Mouse (Mus musculus) inflammation-experienced regulatory T-cells, adult 6 months (primary cell): ENCODE measurements at regions not wholly inside any gene's neighbourhood (a gene's known extent, or its start where the extent isn't known, plus 50 kb on each side); places are given as distances from the start of the nearest gene placed in this dataset.

Experiments used
- ATAC-seq: one replicate; pipeline ENCODE4 v1.8.0; 2017

DNA sequence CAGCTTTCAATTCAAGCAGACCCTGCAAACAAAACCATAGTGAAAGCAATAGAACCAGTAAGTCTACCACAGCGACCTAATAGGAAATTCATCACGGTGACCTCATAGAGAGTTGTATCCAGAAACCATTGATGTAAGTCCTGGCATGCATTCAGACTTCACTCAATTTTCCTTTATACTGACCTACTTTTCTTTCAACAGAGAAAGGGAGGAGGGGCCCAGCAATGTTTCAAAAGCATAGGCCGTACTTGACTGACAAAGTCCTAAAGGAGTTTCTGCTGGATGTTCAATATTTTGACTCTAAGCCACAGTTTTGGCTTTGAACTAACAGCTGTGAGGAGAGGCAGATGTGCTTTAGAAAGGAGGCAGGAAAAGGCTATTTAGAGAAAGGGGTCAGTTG, 88.4 kb downstream of the AI593442 start:
- ATAC-seq = no peak

DNA sequence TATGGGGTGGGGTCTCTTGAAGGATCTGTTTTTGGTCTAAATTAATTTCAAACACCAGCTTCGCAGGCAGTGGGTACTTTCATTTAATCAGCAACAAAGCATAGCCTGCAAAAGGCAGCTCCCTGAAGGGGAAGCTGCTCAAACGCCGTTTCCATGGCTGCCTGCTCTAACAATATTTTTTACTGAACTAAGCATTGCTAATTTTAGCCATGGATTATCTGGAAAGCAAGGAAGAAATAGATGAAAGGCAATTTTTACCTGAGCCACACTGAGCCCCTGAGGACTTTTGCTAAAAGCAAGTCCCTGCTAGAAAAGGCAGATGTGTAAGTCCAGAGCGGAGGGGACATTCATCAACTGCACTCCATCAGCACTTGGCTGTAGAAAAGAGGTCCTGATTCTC, 105.5 kb downstream of the AI593442 start:
- ATAC-seq = no peak

DNA sequence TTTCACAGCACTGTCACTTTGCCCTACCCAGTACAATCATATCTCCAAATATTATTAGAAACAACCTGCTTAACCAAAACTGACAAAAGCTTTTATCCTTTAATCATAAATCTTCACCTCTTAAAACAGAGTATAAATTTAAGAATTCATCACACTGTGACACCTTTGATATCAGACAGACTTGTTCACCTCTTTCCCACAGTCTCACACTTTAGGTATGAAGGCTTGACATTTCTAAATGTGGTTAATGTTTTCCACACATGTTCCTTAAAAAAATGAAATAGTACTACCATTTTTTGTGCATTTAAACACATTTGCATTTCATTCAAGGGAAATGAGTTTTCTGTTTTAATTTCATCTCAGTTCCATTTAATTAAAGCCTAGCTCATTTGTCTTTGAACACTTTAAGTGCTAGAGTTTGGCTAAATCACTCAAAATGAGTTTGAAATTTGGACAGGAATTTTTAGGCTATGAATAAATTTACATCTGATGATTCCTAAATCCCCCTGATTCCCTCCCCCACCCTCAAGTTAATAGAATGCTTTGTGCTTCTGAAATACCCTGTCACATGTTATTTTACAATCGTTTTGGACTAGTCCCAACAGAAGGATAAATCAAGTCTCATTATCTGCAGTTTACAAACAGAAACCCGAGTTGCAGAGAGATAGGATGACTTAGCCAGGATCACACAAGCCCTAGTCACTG, 127.9 kb downstream of the AI593442 start:
- no peak for ATAC-seq

DNA sequence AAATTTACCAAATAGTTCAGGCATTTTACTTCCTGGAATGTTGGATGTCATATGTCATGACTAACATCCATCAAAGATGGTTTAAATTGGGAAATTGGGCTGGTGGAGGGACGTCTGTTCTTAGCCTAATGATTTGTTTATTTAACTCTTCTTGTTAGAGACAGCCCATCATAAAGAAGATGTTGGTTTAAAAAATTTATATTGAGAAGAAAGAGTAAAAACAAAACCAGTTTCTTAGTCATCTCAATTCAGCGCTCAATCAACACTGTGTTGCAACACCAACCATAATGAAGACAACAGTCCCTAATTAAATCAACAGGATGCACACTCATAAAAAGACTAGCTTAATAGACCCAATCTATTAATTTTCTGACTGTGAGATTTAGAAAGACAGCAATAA, 133.5 kb downstream of the AI593442 start:
- no peak for ATAC-seq

DNA sequence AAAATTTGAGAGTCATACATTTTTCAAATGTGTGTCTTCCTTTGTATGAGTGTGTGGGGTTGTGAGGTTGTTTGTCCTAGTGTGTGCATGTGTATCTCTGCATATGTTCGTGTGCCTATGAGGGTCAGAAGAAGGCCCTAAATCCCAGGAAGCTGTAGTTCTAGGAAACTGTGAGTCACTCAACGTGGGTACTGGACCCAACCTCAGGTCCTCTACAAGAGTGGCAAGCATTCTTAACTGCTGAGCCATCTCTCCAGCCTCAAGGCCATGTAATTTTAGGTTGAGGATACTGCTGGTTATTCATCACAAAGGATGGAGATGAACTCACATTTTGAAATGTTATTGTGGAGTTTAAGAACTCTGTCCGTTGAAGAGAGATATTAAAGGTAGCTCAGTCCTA, 140.5 kb downstream of the AI593442 start:
- no peak for ATAC-seq

DNA sequence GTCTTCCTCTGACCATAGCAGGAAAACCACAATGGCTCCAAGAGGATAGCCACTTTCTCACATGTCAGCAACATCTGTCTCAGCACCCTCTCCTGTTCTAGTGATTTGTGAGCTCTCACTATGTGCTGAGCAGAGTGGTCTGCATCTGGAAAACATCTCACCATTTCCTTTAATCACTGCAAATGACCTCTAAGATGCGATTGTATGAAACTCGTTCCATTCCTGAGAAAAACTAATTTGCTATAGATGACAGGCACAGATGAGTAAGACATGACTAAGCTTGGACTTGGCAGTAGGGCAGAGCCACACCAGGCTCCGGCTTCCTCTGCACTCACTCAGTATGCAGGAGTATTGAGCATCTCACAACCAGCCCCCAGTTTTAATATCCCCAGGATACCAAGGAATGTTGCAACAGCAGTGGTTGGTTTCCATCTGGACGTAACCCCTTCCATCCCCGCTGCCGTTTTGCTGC, 150.1 kb downstream of the AI593442 start:
- no peak for ATAC-seq

DNA sequence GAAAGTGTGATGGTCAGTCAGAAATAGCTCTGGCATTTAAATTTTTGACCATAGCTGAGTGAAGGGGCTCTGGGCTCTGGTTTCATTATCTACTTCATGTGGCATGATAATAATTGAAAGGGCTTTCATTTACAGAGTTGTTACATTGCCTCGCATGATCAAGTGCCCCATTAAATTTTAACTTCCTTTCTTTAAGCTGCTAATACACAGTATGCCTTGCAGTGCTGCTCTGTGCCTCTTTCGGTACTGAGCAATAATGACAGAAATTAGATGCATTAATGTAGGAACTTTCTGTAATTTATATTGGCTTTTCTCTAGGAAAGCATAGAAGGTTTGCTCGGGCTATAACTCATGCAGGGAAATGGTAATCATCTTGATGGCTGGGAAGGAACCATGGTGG, 179.1 kb downstream of the AI593442 start:
- ATAC-seq = no peak

DNA sequence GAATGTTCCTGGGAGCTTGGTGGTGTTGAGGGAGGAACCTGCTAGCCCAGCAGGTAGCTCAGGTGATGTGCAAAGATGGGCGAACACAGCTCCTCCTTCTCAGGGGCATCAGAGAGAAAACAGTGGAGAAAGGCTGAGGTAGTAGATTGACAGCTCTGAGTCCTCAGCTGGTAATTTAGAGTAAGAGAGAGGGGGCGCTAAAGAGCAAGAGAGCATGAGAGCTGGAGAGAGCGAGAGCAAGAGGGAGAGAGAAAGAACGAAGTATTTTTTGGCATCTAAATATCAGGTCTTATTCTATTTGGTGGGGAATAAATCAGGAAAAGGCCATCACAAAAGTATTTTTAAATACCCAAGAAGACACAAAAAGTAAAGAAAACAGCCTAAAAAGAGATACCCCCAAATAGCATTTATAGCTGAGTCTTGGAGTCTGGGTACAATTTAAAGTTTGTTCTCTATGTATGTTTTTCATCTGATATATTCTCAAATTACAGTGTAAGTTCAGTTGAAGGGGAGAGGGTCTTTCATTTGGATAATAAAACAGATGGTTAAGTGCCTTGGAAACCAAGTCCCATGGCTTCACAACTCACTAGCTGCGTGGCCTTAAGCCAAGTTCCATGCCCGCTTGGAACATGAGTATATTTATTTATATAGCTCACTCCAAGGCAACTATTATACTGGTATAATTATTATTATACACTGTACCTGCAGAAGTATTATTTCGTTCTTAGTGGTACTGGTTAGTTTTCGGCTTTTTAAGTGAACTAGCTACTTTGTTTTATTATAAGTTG, 183.9 kb downstream of the AI593442 start:
- ATAC-seq = no peak

DNA sequence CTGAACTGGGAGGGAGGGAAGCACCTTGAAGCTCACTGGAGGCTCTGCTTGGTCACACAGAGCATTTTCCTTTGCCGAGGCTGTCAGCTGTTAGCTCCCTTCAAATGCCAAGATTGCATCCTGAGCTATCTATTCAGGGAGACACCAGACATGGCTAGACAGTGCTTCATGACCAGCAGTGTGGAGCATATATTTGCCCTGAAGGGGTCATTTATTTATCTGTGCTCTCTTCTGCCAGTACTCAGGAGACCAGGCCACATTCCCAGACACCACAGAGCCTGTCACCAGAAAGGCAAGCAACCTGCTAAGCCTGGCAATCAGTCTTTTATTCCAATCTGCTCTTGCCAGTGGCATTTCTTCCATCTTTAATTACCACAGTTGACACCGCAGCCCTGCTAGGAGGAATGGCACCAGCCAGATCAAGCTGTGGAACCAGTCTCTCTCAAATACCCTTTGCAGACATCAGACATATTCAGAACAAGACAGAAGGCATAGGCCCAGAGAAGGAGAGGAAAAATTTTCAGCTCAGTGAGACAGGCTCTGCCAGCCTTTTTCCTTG, 186.6 kb downstream of the AI593442 start:
- ATAC-seq = no peak

DNA sequence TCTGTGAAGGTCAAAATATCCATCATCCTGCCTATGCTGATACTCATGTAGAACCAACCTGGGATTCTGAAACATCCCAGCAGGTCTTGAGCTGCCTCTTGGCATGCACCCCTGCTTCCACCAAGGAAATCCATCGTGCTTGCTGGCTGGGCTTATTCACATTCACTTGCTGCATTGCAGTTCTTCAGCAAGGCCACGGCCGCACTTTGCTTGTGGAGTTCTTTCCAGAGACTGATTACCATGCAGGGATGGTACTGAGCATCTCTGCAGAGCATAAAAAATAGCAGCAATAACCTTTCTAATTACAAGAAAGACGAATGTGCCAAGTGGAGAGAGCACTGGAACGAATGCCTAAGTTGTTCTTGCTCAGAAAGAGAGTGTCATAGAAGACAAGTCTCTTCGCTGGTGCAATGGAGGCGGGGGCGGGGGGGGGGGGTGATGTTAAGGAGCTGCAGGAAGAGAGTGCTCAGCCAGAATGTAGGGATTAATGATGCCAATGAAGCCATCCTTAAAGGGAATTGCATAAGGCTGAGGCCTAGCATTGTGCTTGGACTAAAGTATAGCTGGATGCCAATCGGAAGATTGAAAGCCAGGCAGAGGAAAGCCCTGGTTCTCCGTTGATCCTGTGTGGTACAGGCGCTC, 205.9 kb downstream of the AI593442 start:
- no peak for ATAC-seq

DNA sequence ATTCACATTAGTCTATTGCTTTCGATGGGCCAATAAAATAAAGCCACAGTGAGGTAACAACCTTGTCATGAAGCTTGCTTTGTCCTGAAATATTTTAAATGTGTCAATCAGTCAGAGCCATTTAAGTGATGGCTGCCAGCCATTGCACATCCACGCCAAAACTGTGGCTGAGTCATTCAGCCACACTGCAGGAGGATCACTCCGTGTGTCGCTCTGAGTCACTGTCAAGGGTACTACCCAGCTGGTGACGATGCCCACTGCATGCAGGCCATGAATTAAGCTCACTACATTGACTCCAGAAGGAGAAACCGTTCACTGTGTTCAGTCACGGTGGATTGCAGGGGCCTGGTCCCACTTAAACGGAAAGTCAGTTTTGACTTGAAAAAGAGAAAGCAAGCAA, 206.7 kb downstream of the AI593442 start:
- no peak for ATAC-seq

DNA sequence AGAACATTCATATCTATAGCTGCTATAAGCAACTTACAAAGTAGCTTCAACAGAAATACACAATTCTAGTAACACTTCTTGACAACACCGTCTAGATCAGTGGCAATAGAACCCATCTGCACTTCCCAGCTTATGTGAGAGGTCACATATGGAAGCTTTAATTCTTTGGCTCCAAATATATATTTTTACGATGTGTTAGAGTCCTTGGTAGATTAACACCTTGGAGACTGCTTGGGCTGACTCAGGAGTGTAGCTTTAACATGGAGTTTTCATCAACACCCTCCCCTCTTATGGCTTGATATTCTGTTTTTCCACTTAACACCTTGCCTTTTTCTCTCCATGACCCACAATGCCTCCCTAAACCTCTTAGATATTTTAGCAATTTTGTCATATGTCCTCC, 221.1 kb downstream of the AI593442 start:
- no peak for ATAC-seq

DNA sequence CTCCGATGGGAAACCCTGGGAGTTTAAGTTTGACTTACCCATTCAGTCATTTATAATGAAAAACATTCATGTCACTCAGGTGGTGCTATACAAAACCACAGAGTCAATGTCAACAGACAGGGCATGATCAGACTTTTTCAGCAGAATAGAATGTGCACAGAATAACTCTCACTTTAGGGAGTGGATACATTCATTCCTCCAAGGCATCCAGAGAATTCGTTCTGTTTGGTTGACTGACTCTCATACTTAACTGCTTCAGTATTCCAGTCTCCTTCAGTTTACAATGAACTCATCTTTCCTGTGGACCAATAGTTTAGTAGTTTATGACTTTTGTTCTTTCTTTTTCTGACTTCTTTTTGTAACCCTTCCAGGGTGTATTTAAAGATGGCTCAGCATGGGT, 225.1 kb downstream of the AI593442 start:
- no peak for ATAC-seq

DNA sequence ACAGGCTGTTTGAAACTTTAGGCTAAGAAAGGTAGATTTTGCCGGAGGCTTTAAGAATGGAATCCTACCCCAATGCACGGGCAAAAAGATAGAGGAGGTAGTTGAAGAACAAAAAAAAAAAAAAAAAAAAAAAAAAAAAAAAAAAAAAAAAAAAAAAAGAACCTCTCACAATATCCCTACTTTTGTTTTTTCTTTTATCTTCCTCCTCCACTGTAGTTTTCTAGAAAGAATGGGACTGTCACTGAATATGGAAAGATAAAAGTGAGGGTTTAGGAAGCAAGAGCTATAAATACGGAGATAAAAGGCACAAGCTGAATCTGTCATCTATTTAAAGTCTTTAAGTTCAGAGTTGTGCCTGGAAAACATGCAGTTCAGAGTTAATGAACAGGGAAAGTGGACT, 227.8 kb downstream of the AI593442 start:
- ATAC-seq = no peak

DNA sequence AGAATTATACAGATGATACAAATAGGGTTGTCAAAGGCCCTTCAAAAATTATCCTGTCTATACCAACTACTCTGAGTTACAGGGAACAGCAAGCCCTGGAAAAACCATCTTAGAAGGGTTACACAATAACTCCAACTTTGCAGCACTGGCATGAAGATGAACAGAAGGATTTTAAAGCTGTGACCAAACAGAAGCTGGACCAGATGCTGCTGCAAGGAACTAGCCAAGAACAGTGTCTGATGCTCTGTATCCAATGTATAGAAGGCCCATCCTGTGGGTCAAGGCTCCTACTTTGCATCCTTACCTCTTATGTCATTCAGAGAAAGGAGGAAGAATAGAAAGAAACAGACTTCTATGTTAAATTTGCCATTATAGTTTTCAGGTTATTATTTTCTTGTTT, 231.3 kb downstream of the AI593442 start:
- ATAC-seq = no peak

DNA sequence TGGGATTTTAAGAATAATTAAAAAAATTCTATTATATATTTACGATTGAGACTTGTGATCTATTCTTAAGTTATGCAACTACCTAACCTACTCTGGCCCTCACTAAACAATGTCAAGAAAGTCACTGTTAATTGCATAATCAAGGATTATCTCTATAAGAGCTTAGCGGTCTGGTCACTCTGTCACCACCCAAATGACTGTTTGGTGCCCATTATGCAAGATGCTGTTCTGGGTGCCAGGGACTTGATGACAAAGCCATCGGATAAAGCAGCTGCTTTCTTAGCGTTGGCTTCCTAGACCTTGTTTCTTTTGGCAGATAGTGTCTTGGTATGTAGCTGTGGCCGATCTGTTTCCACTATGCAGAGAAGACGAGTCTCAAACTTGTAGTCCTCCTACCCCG, 236.4 kb downstream of the AI593442 start:
- no peak for ATAC-seq

DNA sequence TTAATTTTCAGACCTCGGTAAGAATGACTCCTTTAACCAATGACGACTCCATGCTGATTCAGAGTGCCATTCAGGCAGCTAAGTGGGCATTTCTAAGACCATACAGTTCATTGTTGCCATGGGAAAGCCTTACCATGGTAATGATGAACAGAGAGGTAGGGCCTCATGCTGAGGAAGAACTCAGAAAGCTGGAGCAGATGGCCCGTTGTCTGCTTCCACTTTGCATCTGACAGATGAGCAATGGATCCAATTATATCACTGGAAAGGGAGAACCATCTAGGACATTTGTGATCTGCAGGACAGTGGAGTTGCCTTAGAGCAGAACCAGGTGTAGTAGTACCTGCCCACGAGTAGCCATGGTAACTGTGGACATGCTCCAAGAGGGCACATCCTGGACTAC, 245.4 kb downstream of the AI593442 start:
- ATAC-seq = no peak

DNA sequence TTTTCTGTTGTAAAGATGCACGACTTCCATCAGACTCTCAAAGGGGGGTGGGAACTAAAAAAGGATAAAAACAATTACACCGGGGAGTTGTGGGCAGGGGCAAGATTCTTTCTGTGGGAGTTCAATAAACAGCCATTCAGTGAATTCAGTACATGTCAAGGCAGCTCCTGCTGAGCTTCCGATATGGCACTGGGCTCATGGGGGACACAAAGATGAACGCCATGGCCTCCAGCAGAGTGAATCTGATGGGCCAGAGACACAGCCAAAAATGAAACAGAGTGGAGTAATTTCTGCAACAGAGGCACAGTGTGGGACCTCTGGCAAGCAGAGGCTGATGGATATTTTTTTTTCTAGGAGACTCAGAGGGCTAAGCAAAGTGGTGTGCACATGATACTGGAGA, 254.2 kb downstream of the AI593442 start:
- no peak for ATAC-seq

DNA sequence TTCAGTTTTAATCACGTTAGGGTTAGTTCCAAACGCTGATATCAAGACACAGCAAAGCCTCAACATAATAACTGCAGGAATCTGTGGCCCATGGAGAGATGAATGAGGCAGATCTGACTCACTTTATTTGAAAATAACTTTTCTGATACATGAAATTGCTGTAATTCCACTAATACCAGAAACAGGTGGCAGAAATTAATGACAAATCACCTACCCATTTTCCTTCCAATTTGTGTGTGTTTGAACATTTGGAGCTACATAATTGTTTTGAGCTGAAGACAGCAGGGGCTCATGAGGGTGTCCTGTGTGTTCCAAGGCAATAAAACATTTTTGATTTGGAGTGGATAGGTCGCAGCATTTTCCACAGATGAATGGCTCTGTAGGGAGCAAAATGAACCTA, 254.2 kb upstream of the Zc3h12c start:
- no peak for ATAC-seq

DNA sequence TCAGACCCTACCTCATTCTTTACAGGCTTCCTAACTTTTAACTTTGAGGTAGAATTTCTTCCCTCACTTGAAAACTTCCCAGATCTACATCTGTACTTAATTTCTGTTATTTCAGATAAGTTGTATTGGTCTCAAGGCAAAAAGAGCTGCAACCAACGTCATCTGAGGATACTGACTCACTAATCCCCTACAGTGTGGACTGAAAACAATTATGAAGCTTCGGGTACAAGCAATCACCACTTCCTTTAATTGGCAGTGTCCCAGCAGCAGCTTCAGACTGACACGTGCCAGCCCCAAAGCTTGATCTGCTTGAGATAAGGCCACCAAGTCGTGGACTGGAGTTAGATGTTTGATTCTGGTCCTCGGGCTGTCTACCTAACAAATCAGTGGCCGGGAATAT, 247.3 kb upstream of the Zc3h12c start:
- ATAC-seq = no peak

DNA sequence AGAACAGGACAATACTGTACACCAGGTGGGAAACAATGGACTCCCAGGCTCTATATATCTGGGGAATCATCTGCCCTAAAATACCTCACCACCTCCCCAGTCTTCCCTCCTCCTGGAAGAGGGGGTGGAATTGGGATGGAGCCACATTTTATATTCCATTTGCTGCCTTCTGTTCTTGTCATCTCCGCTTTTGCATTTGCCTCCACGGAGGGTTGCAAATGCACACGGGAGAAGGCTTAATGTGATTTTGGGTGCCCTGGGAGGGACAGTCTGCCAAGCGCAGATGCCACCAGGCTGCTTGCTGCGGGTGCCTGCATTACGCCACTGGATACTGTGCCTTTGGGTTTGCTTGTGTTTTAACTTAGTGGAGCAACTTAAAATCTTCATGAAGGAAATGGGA, 239.5 kb upstream of the Zc3h12c start:
- no peak for ATAC-seq

DNA sequence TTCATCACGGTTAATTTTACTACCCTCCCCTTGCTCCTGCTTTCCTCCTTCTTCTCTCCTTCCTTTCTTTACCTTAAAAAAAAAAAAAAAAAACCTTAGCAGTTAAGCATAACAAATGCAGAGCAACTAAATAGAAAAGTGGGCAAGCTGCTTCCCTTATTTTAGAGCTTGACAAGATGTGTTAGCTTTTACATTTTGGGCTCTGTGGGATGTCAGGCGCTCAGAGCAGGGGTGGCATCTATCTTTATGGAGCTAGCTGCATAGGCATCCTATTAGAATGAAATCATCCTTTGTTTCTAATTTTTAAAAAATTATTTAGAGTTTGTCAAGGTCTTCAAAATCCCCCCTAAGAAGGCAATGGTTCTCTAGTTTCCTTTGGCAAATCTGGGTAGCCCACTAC, 234.1 kb upstream of the Zc3h12c start:
- no peak for ATAC-seq

DNA sequence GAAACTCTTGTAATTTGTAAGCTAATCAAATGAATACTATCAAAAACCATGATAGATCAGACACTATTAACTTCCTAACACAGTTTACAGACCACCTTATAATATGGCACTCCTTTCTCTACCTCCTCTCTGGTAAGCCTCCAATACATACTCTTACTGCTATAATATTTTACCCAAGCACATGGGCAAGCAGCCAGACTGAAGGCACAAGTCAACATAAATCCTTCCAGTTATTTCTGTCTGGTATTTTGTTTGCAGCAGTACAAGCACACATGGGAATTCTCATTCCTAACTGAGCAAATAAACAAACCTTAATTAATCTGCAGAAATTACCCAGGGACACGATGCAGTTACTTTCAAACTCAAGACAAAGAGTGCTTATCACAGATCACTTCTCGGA, 210.7 kb upstream of the Zc3h12c start:
- ATAC-seq = no peak

DNA sequence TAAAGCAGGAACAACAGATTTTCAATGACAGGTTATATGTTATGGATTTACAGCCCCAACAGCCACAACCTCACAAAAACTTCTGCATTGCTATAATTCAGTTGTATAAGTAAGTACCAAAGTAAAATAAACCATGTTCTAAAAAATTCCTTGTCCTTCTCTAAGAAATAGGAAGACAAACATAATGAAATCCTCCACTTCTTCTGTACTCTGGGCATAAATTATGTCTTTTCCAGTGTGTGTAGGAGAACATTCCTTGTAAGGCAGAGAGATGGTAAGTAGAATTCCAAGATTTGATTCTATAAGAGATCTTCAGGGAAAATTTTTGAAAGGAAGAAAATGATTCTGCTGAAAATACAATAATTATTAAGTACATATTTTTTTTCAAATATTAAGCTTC, 209.4 kb upstream of the Zc3h12c start:
- ATAC-seq = no peak
